Mouse (Mus musculus) heart, embryonic 11.5 days (tissue): Measurements from ENCODE around the gene Ugt1a6b. TPM values are rescaled to one million over a fixed set of nuclear protein-coding genes. Genes with fewer than 3 reads are reported as not detected.
"Not testable (repeated sequence)": the region's sequence is repeated elsewhere in the genome, so short reads cannot be mapped to it uniquely, and the experiment has no call there.

ENCODE experiments used
- ATAC-seq: fragments of 200-750 bp; cut with Nextera tagmentation; replicated peaks from 2 replicates; pipeline ENCODE4 v1.8.0; 2017; ENCODE audit warnings: moderate library complexity; ENCODE audit not compliant: insufficient number of reproducible peaks, low FRiP score, low TSS enrichment
- H3K27ac ChIP-seq: fragments of 300-500 bp; sonication (generic); 2 replicates; pipeline ENCODE4 v1.5.1; 2014; ENCODE audit warnings: mild to moderate bottlenecking, low read depth, low read length
- H3K27me3 ChIP-seq: fragments of 300-500 bp; sonication (generic); 2 replicates; pipeline ENCODE4 v1.6.1; 2014; ENCODE audit warnings: mild to moderate bottlenecking, low read length, mixed read lengths; ENCODE audit not compliant: control insufficient read depth, insufficient read depth
- H3K36me3 ChIP-seq: fragments of 300-500 bp; sonication (generic); 2 replicates; pipeline ENCODE4 v1.6.1; 2014; ENCODE audit warnings: mild to moderate bottlenecking, low read length, moderate library complexity, mixed read lengths; ENCODE audit not compliant: control insufficient read depth, insufficient read depth
- H3K4me1 ChIP-seq: fragments of 300-500 bp; sonication (generic); 2 replicates; pipeline ENCODE4 v1.6.1; 2014; ENCODE audit warnings: low read length; ENCODE audit not compliant: control insufficient read depth, insufficient read depth
- H3K4me2 ChIP-seq: fragments of 300-500 bp; sonication (generic); 2 replicates; pipeline ENCODE4 v1.6.1; 2014; ENCODE audit warnings: mild to moderate bottlenecking, moderate library complexity
- H3K4me3 ChIP-seq: fragments of 300-500 bp; sonication (generic); 2 replicates; pipeline ENCODE4 v1.5.1; 2014; ENCODE audit warnings: low read depth, low read length
- H3K9ac ChIP-seq: fragments of 300-500 bp; sonication (generic); 2 replicates; pipeline ENCODE4 v1.6.1; 2014; ENCODE audit warnings: mild to moderate bottlenecking, low read depth, low read length, moderate library complexity
- H3K9me3 ChIP-seq: fragments of 300-500 bp; sonication (generic); replicated peaks from 2 replicates; pipeline ENCODE4 v1.6.1; 2016; ENCODE audit warnings: low read length; ENCODE audit not compliant: control insufficient read depth
- WGBS: fragments of 180-500 bp; shearing (Covaris S2); extraction: QIAGEN DNeasy Blood & Tissue Kit; methylation state at CpG from one replicate; pipeline ENCODE4 v1.1.7; 2014; ENCODE audit not compliant: insufficient replicate concordance; 5-methylcytosine and 5-hydroxymethylcytosine counted together
- polyA plus RNA-seq: library from polyadenylated mRNA; unstranded; fragments of >200 nt; fragmentation: Nextera tagmentation; extraction: Ambion mirVana; gene quantifications from 2 replicates; pipeline ENCODE4 v1.2.1, GENCODE M21; 2014

Ugt1a6b gene
- polyA plus RNA-seq, 1 experiment from 2014 or later, result not detected

DNA sequence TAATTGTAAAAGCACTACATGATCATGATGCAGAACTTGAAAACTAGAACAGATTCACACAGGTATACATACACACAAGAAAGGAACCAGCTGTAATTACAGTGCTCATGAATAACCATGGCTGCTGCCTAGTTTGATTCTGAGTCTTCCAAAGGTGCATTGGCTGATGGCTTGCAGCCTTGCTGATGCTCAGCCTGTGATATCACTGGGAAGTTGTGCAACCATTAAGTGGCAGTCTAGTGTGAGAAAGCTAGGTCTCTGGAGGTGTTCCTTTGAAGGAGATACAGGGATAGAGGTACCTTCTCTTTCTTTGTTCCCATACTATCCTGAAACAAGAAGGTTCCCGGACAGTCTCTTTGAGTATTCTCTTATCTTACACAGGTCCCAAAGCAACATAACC lies 116.0 kb downstream of the Ugt1a6b start:
- H3K9me3 ChIP-seq, result peaks cover 34% of the 10 kb centered on the region
- no peak overlapping the region for H3K4me2 ChIP-seq
- H3K9ac ChIP-seq, result no peak overlapping the region
- H3K27me3 ChIP-seq, result no peaks in the 10 kb centered on the region
- H3K36me3 ChIP-seq, result no peaks in the 10 kb centered on the region
- no peak for ATAC-seq
- H3K4me3 ChIP-seq, result no peak overlapping the region
- no peak overlapping the region for H3K27ac ChIP-seq
- no peaks in the 10 kb centered on the region for H3K4me1 ChIP-seq
- 18% methylated on average over 1 of the region's 1 CpGs for WGBS

DNA sequence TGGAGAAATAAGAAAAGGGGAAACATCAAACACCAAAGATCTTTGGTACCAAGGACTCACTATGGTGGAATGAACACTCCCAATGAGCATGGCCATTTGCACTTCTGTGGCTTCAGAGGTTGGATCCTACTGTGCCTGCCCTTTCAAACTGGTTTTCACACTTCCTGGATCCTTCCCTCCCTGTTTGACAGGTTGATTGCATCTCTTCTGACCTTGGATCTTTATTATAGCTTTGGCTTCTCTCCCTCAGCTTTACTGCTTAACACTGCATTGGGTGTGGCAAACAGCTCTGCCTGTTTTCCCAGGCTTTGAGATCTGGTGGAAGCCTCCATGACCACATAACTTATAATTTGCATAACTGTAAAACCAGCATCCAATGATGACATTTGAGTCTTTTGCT lies 117.3 kb downstream of the Ugt1a6b start:
- no peak for ATAC-seq
- no peaks in the 10 kb centered on the region for H3K36me3 ChIP-seq
- no peak overlapping the region for H3K4me2 ChIP-seq
- H3K4me1 ChIP-seq, result no peaks in the 10 kb centered on the region
- no peak overlapping the region for H3K4me3 ChIP-seq
- peaks cover 25% of the 10 kb centered on the region for H3K9me3 ChIP-seq
- no peak overlapping the region for H3K9ac ChIP-seq
- H3K27ac ChIP-seq, result no peak overlapping the region
- H3K27me3 ChIP-seq, result no peaks in the 10 kb centered on the region

DNA sequence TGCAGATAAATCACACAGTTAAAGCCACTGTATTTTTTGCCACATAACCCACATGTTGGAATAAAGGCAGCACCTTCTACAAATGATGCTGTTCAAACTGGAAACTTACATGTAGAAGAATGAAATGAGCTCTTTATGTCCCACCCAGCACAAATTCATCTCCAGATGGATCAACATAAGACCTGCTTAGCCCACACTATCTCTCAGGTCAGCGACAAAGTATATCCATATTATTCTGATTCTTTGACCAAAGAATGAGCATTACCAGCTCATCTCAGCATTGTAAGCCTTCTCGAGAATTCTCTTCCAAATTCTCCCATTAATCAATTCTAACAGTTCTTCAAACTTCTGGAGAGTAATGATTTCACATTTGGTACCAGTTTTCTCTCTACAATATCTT lies 119.2 kb downstream of the Ugt1a6b start:
- H3K36me3 ChIP-seq, result no peaks in the 10 kb centered on the region
- H3K27me3 ChIP-seq, result no peaks in the 10 kb centered on the region
- no peak overlapping the region for H3K9ac ChIP-seq
- WGBS, result 38% methylated on average over 2 of the region's 2 CpGs
- no peak overlapping the region for H3K4me2 ChIP-seq
- no peak for ATAC-seq
- H3K27ac ChIP-seq, result no peak overlapping the region
- H3K4me3 ChIP-seq, result no peak overlapping the region
- H3K4me1 ChIP-seq, result no peaks in the 10 kb centered on the region
- peaks cover 26% of the 10 kb centered on the region for H3K9me3 ChIP-seq

DNA sequence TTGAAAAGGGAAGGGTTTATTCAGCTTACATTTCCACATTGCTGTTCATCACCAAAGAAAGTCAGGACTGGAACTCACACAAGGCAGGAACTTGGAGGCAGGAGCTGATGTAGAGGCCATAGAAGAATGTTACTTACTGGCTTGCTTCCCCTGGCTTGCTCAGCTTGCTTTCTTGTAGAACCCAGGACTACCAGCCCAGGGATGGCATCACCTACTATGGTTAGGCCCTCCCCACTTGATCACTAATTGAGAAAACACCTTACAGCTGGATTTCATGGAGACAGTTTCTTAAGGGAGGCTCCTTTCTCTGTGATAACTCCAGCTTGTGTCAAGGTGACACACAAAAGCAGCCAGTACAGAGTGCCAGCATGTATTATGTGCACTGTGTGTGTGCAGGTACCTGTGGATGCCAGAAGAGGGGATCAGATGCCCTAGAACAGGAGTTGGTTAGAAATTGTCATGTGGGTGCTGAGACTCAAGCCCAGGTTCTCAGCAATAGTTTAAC lies 120.0 kb downstream of the Ugt1a6b start:
- H3K27ac ChIP-seq, H3K27me3 ChIP-seq, H3K4me2 ChIP-seq, H3K36me3 ChIP-seq, H3K9ac ChIP-seq, H3K4me3 ChIP-seq, ATAC-seq, H3K4me1 ChIP-seq: not testable (repeated sequence)
- H3K9me3 ChIP-seq, result peaks cover 29% of the 10 kb centered on the region

DNA sequence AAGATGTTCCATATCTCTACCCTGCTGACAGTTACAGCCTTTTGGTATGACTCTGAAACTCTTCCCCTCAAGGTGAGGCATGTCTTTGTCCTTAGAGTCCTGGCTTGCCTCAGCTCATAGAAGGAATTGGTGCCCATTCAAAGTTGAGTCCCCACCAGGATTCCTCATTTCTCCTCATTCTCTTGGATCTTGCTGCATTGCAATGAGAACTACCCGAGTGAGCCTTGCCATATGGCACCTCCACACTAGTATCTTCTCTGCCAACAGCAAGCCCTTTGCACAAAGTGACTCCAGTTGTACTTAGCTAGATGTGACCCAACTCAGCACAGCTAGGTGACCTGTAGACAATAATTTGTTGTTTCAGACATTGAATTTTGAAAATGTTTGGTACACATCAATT lies 120.5 kb downstream of the Ugt1a6b start:
- Histone ChIP-seq H3K4me2 (no peak overlapping the region), H3K27me3 (no peaks in the 10 kb centered on the region), H3K4me1 (no peaks in the 10 kb centered on the region), H3K4me3 (no peak overlapping the region), H3K27ac (no peak overlapping the region), H3K9me3 (peaks cover 35% of the 10 kb centered on the region), H3K36me3 (no peaks in the 10 kb centered on the region), H3K9ac (no peak overlapping the region)
- 47% methylated on average over 1 of the region's 1 CpGs for WGBS
- ATAC-seq, result no peak

DNA sequence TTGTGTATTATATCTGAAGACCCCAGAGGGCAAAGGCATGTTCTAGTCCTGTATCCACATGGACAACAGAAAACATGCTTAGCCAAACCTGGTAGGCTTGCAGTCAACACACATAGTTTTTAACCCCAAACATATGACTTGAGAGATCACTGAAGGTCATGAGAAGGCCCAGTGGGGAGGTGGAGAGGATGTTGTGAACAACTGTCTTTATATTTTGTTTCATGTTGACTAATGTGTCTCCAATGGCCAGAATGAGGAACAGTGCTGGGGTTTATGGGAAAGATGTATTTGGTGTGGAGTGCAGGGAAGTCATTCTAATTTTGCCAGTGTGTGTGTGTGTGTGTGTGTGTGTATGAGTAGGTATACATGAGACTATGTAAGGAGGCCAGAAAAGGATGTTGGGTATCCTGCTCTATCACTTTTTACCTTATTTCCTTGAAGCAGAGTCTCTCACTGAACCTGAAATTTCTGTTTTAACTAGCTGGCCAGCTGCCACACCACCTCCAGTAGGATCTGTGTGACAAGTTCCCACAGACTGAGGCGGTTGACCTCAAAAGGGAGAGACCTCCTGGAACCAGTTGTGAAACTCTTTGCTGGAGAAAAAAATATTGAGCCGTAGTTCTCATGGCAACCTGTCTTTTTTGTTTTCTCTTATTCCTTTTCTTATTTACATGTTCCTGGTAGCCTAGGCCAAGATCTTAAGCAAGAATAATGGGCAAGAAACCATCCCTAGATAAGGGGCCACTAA lies 121.2 kb downstream of the Ugt1a6b start:
- H3K27ac ChIP-seq, result no peak overlapping the region
- WGBS, result 71% methylated on average over 2 of the region's 2 CpGs
- no peak overlapping the region for H3K4me3 ChIP-seq
- H3K9ac ChIP-seq, result no peak overlapping the region
- H3K4me2 ChIP-seq, result no peak overlapping the region
- peaks cover 41% of the 10 kb centered on the region for H3K9me3 ChIP-seq
- H3K27me3 ChIP-seq, result no peaks in the 10 kb centered on the region
- H3K36me3 ChIP-seq, result no peaks in the 10 kb centered on the region
- H3K4me1 ChIP-seq, result no peaks in the 10 kb centered on the region
- no peak for ATAC-seq

DNA sequence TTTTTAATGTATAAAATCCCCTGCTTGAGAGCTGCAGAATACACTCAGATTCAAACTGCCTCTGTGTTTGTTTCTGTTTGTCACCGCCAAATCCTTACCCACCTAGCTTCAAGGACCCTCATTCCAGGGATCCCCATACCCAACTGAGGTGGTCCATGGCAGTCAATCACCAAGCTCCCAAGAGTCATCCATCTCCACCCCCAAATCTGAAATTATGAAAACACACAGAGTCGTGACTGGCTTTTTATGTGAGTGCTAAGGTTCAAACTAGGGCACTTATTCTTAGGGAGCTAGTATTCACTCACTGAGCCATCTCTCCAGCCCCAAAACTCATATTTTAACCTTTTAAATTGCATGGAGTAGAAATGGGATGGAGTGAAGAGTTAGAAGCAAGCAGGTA lies 122.2 kb downstream of the Ugt1a6b start:
- H3K27ac ChIP-seq, H3K4me2 ChIP-seq, H3K4me3 ChIP-seq, H3K27me3 ChIP-seq, ATAC-seq, H3K9ac ChIP-seq, H3K36me3 ChIP-seq, H3K4me1 ChIP-seq: not testable (repeated sequence)
- peaks cover 52% of the 10 kb centered on the region for H3K9me3 ChIP-seq
- WGBS, result 49% methylated on average over 2 of the region's 2 CpGs

DNA sequence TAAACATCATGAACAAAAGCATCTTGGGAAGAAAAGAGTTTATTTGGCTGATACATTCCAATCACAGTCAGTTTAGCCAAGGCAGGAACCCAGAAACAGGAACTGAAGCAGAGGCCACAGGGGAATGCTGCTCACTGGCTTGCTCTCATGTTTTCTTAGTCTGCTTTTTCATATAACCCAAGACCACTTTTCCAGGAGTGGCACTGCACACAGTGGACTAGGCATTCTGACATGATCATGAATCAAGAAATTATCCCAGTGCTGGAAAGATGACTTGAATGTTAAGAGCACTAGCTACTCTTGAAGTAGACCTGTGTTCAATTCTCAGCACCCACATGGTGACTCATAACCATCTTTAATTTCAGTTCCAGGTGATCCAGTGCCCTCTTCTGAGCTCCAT lies 122.7 kb downstream of the Ugt1a6b start:
- no peak overlapping the region for H3K4me2 ChIP-seq
- no peaks in the 10 kb centered on the region for H3K27me3 ChIP-seq
- no peak overlapping the region for H3K4me3 ChIP-seq
- H3K36me3 ChIP-seq, result no peaks in the 10 kb centered on the region
- H3K9me3 ChIP-seq, result peaks cover 56% of the 10 kb centered on the region
- no peak overlapping the region for H3K9ac ChIP-seq
- no peak overlapping the region for H3K27ac ChIP-seq
- H3K4me1 ChIP-seq, result no peaks in the 10 kb centered on the region
- no peak for ATAC-seq

DNA sequence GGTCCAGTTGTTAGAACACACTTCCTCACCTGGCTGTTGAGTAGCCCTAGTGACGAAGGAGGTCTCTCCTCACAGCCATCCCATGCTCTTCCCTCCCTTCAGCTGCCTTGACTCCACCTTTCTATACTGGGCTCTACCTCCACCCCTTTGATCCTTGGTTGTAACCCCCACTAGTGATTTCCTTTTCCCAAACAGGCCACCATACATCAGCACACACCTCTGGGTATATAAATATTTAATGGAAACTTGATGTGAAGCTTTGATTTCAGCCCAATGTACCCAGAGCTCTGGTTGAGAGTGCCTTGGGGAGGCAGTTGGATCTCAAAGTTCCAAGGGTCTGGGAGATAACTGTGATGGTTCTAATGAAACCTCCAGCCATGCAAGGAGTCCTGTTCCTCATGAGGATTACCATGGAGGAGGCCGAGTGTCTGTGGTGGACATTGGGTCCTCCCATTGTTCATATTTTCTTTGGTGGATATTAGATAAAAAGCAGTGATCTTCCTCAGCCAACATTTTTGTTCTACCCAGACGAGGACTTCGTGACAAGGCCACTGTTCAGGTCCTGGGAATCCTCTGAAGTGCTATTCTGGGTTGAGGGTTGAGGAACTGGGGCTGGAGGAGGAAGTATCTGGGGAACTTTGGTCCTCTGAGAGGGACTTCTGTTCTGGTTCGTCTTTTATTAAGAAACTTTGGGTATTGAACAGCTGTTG lies 123.8 kb downstream of the Ugt1a6b start, which contains the start of gene Mroh2a:
Gene Mroh2a (plus strand): TSS at position 317 of the 710 bp plus-strand sequence.
- 46% methylated on average over 5 of the region's 5 CpGs for WGBS
- H3K27me3 ChIP-seq, result no peaks in the 10 kb centered on the region
- no peaks in the 10 kb centered on the region for H3K36me3 ChIP-seq
- H3K9ac ChIP-seq, result no peak within 1 kb of the TSS
- no peaks in the 10 kb centered on the region for H3K4me1 ChIP-seq
- H3K4me3 ChIP-seq, result no peak within 1 kb of the TSS
- peaks cover 67% of the 10 kb centered on the region for H3K9me3 ChIP-seq
- no peak within 1 kb of the TSS for H3K4me2 ChIP-seq
- ATAC-seq, result no peak
- H3K27ac ChIP-seq, result no peak within 1 kb of the TSS
